Mouse (Mus musculus) intestine, embryonic 16.5 days (tissue): ENCODE measurements around the gene Fam120c. TPM values are rescaled to one million over a fixed set of nuclear protein-coding genes. Genes with fewer than 3 reads are reported as not detected.

ENCODE experiments used
- ATAC-seq: fragments of 200-750 bp; cut with Nextera tagmentation; 2 replicates; pipeline ENCODE4 v1.8.0; 2017; ENCODE audit warnings: moderate TSS enrichment, moderate library complexity
- H3K27ac ChIP-seq: fragments of 300-500 bp; sonication (generic); 2 replicates; pipeline ENCODE4 v1.5.1; 2014; ENCODE audit warnings: mild to moderate bottlenecking, low read length
- H3K27me3 ChIP-seq: fragments of 300-500 bp; sonication (generic); replicated peaks from 2 replicates; pipeline ENCODE4 v1.6.1; 2014; ENCODE audit warnings: low read length, control low read depth, mixed read lengths; ENCODE audit not compliant: control insufficient read depth, insufficient read depth
- H3K36me3 ChIP-seq: fragments of 300-500 bp; sonication (generic); 2 replicates; pipeline ENCODE4 v1.6.1; 2014; ENCODE audit warnings: low read length, control low read depth; ENCODE audit not compliant: control insufficient read depth, insufficient read depth
- H3K4me1 ChIP-seq: fragments of 300-500 bp; sonication (generic); 2 replicates; pipeline ENCODE4 v1.6.1; 2014; ENCODE audit warnings: low read length, control low read depth, mixed read lengths; ENCODE audit not compliant: control insufficient read depth, insufficient read depth
- H3K4me2 ChIP-seq: fragments of 300-500 bp; sonication (generic); 2 replicates; pipeline ENCODE4 v1.6.1; 2014; ENCODE audit warnings: low read depth, low read length, control low read depth
- H3K4me3 ChIP-seq: fragments of 300-500 bp; sonication (generic); 2 replicates; pipeline ENCODE4 v1.5.1; 2014; ENCODE audit warnings: mild to moderate bottlenecking, low read length
- H3K9ac ChIP-seq: fragments of 300-500 bp; sonication (generic); 2 replicates; pipeline ENCODE4 v1.6.1; 2014; ENCODE audit warnings: low read depth, low read length
- H3K9me3 ChIP-seq: fragments of 300-500 bp; sonication (generic); 2 replicates; pipeline ENCODE4 v1.6.1; 2016; ENCODE audit warnings: low read length, control low read depth; ENCODE audit not compliant: control insufficient read depth
- WGBS: fragments of 180-500 bp; shearing (Covaris S2); extraction: QIAGEN DNeasy Blood & Tissue Kit; methylation state at CpG from one replicate; pipeline ENCODE4 v1.1.7; 2014; 5-methylcytosine and 5-hydroxymethylcytosine counted together
- polyA plus RNA-seq: library from polyadenylated mRNA; unstranded; fragments of >200 nt; fragmentation: Nextera tagmentation; extraction: Ambion mirVana; gene quantifications from 2 replicates; pipeline ENCODE4 v1.2.1, GENCODE M21; 2015

The Fam120c gene
- polyA plus RNA-seq, 1 experiment from 2014 or later, result 2.3 TPM

GRCm38 (mm10) chrX:151513694-151514093, 169.7 kb downstream of the Fam120c start:
- no peak overlapping the region for H3K4me2 ChIP-seq
- no peak overlapping the region for H3K27ac ChIP-seq
- WGBS, result 92% methylated on average over 2 of the region's 2 CpGs
- no peaks in the 10 kb centered on the region for H3K4me1 ChIP-seq
- H3K27me3 ChIP-seq, result no peaks in the 10 kb centered on the region
- no peaks in the 10 kb centered on the region for H3K9me3 ChIP-seq
- no peak overlapping the region for H3K4me3 ChIP-seq
- no peak overlapping the region for H3K9ac ChIP-seq
- no peaks in the 10 kb centered on the region for H3K36me3 ChIP-seq
- ATAC-seq, result no peak

GRCm38 (mm10) chrX:151518181-151518580, 174.2 kb downstream of the Fam120c start:
- no peak overlapping the region for H3K27ac ChIP-seq
- H3K27me3 ChIP-seq, result no peaks in the 10 kb centered on the region
- no peak overlapping the region for H3K4me2 ChIP-seq
- H3K9ac ChIP-seq, result no peak overlapping the region
- ATAC-seq, result no peak
- no peak overlapping the region for H3K4me3 ChIP-seq
- peaks cover 2% of the 10 kb centered on the region; the same call in 1 of the 2 replicates for H3K4me1 ChIP-seq
- H3K9me3 ChIP-seq, result no peaks in the 10 kb centered on the region
- no peaks in the 10 kb centered on the region for H3K36me3 ChIP-seq
- 39% methylated on average over 1 of the region's 1 CpGs for WGBS

- Histone ChIP-seq H3K27ac (peak overlapping the region; percentile 97), H3K9ac (peak overlapping the region; percentile 68), H3K4me3 (peak overlapping the region; percentile 63), H3K27me3 (no peaks in the 10 kb centered on the region), H3K36me3 (no peaks in the 10 kb centered on the region), H3K9me3 (no peaks in the 10 kb centered on the region), H3K4me1 (peaks cover 2% of the 10 kb centered on the region; the same call in 1 of the 2 replicates), H3K4me2 (peak overlapping the region; percentile 33)
- 21% methylated on average over 17 of the region's 17 CpGs for whole genome bisulfite sequencing
- no peak; the same call in 1 of the 2 replicates for ATAC-seq
Observed at GRCm38 (mm10) chrX:151520127-151520457, 176.1 kb downstream of the Fam120c start.

- peaks cover 2% of the 10 kb centered on the region; the same call in 1 of the 2 replicates for H3K4me1 ChIP-seq
- peak; percentile 97 for ATAC-seq
- no peaks in the 10 kb centered on the region for H3K9me3 ChIP-seq
- peak within 1 kb of the TSS; percentile 97 for H3K27ac ChIP-seq
- WGBS, result 16% methylated on average over 67 of the region's 68 CpGs
- H3K4me2 ChIP-seq, result peak within 1 kb of the TSS; percentile 61
- peak within 1 kb of the TSS; percentile 63 for H3K4me3 ChIP-seq
- no peaks in the 10 kb centered on the region for H3K27me3 ChIP-seq
- no peaks in the 10 kb centered on the region for H3K36me3 ChIP-seq
- peak within 1 kb of the TSS; percentile 78 for H3K9ac ChIP-seq
Observed at GRCm38 (mm10) chrX:151520458-151521322, 176.7 kb downstream of the Fam120c start, which contains the start of gene Phf8. TSS of gene Phf8 (plus strand) at chrX:151520672.

Other genes starting within 250 kb of the Fam120c start
- 26.3 and 32.6 TPM in 2 replicates for gene Tsr2, start 247.6 kb upstream of the Fam120c start, polyA plus RNA-seq
- 0.34 and 0.60 TPM in 2 replicates for gene Wnk3, start 146.1 kb upstream of the Fam120c start, polyA plus RNA-seq
- 11.3 and 11.5 TPM in 2 replicates for gene Phf8, start 176.5 kb downstream of the Fam120c start, polyA plus RNA-seq